Mouse (Mus musculus) bone marrow, adult 2 months (tissue): Measurements from ENCODE around the gene Tmem28.

Experiments used
- CTCF ChIP-seq: fragments of 200-500 bp; IDR thresholded peaks from 2 replicates; pipeline ENCODE4 v1.5.1; 2011; ENCODE audit warnings: low read length, control low read depth; ENCODE audit not compliant: control insufficient read depth, insufficient read depth
- POLR2A ChIP-seq: fragments of 200-500 bp; IDR thresholded peaks from 2 replicates; pipeline ENCODE4 v1.6.1; 2011; ENCODE audit warnings: low read depth, mild to moderate bottlenecking, control low read depth, low read length, borderline replicate concordance; ENCODE audit not compliant: control insufficient read depth

GRCm38 (mm10) chrX:99873920-99874296, 53.1 kb downstream of the Tmem28 start:
- TF ChIP-seq CTCF (no peak), POLR2A (no peak)
